Mouse (Mus musculus) lung, postnatal 0 days (tissue): ENCODE results near the gene Dnajc7. TPM values are rescaled to one million over a fixed set of nuclear protein-coding genes. Genes with fewer than 3 reads are reported as not detected.
A peak's percentile ranks its signal among the peaks of the same experiment; 100 is the strongest.

ENCODE experiments used
- ATAC-seq: fragments of 200-750 bp; cut with Nextera tagmentation; 2 replicates; pipeline ENCODE4 v1.8.0; 2017; ENCODE audit warnings: moderate library complexity
- DNase-seq: peaks from one replicate; pipeline ENCODE4 v3.0.0-alpha.2; 2016; ENCODE audit warnings: low spot score
- H3K27ac ChIP-seq: fragments of 300-500 bp; sonication (generic); 2 replicates; pipeline ENCODE4 v1.5.1; 2014; ENCODE audit warnings: antibody characterized with exemption, mild to moderate bottlenecking, low read length, mixed read lengths
- H3K27me3 ChIP-seq: fragments of 300-500 bp; sonication (generic); replicated peaks from 2 replicates; pipeline ENCODE4 v1.6.1; 2014; ENCODE audit warnings: low read length, mixed read lengths; ENCODE audit not compliant: insufficient read depth
- H3K36me3 ChIP-seq: fragments of 300-500 bp; sonication (generic); 2 replicates; pipeline ENCODE4 v1.6.1; 2014; ENCODE audit warnings: low read length, mixed read lengths; ENCODE audit not compliant: insufficient read depth
- H3K4me1 ChIP-seq: fragments of 300-500 bp; sonication (generic); 2 replicates; pipeline ENCODE4 v1.6.1; 2014; ENCODE audit warnings: antibody characterized with exemption, low read depth, low read length, mixed read lengths; ENCODE audit not compliant: insufficient read depth
- H3K4me2 ChIP-seq: fragments of 300-500 bp; sonication (generic); replicated peaks from 2 replicates; pipeline ENCODE4 v1.6.1; 2014; ENCODE audit warnings: low read depth, mild to moderate bottlenecking, low read length, moderate library complexity, mixed read lengths
- H3K4me3 ChIP-seq: fragments of 300-500 bp; sonication (generic); 2 replicates; pipeline ENCODE4 v1.5.1; 2014; ENCODE audit warnings: low read depth, low read length
- H3K9ac ChIP-seq: fragments of 300-500 bp; sonication (generic); replicated peaks from 2 replicates; pipeline ENCODE4 v1.6.1; 2014; ENCODE audit warnings: low read depth, mild to moderate bottlenecking
- H3K9me3 ChIP-seq: fragments of 300-500 bp; sonication (generic); 2 replicates; pipeline ENCODE4 v1.6.1; 2016; ENCODE audit warnings: low read length, mixed read lengths
- CTCF ChIP-seq: IDR thresholded peaks from 2 replicates; pipeline ENCODE4 v1.5.1; 2016; ENCODE audit warnings: antibody characterized with exemption, mild to moderate bottlenecking
- EP300 ChIP-seq: IDR thresholded peaks from 2 replicates; pipeline ENCODE4 v1.6.1; 2016; ENCODE audit warnings: antibody characterized with exemption, mild to moderate bottlenecking, control low read depth
- WGBS: fragments of 180-500 bp; shearing (Covaris S2); extraction: QIAGEN DNeasy Blood & Tissue Kit; methylation state at CpG from one replicate; pipeline ENCODE4 v1.1.7; 2014; 5-methylcytosine and 5-hydroxymethylcytosine counted together
- polyA plus RNA-seq: library from polyadenylated mRNA; unstranded; fragments of >200 nt; fragmentation: Nextera tagmentation; extraction: Ambion mirVana; gene quantifications from 2 replicates; pipeline ENCODE4 v1.2.1, GENCODE M21; 2015

Dnajc7 gene
- polyA plus RNA-seq, 1 experiment from 2014 or later, result 99.1 TPM

- ATAC-seq (peak; percentile 65), DNase-seq (peak; percentile 82)
- peak overlapping the region; percentile 57 for H3K27ac ChIP-seq
- 0 out of 2 replicates have a peak, but pooled peaks cover 9% of the 10 kb centered on the region for H3K36me3 ChIP-seq
- H3K9me3 ChIP-seq, result no peaks in the 10 kb centered on the region
- H3K4me1 ChIP-seq, result peaks cover 7% of the 10 kb centered on the region
- no peak overlapping the region for H3K9ac ChIP-seq
- TF ChIP-seq CTCF, result peak; percentile 91
- no peak for TF ChIP-seq EP300
- H3K4me3 ChIP-seq, result no peak overlapping the region
- no peaks in the 10 kb centered on the region for H3K27me3 ChIP-seq
- H3K4me2 ChIP-seq, result no peak overlapping the region
- WGBS, result 9% methylated on average over 9 of the region's 9 CpGs
Observed at GRCm38 (mm10) chr11:100626701-100627195, 6.8 kb upstream of the Dnajc7 start.

- H3K27ac ChIP-seq, result peak overlapping the region; percentile 57; the same call in 1 of the 2 replicates
- peak; percentile 3 for ATAC-seq
Observed at GRCm38 (mm10) chr11:100625754-100626700, 6.1 kb upstream of the Dnajc7 start.

GRCm38 (mm10) chr11:100623867-100624266 lies 3.9 kb upstream of the Dnajc7 start:
- Histone ChIP-seq H3K36me3 (0 out of 2 replicates have a peak, but pooled peaks cover 9% of the 10 kb centered on the region), H3K27me3 (no peaks in the 10 kb centered on the region), H3K27ac (0 out of 2 replicates have a peak overlapping the region, but pooled peaks have one; percentile 26), H3K9ac (0 out of 2 replicates have a peak overlapping the region, but pooled peaks have one; percentile 12), H3K9me3 (no peaks in the 10 kb centered on the region), H3K4me2 (peak overlapping the region; percentile 37), H3K4me3 (no peak overlapping the region; the same call in 1 of the 2 replicates), H3K4me1 (peaks cover 12% of the 10 kb centered on the region)
- no peak for TF ChIP-seq EP300
- TF ChIP-seq CTCF, result no peak
- ATAC-seq (no peak), DNase-seq (peak; percentile 70)
- 26% methylated on average over 5 of the region's 5 CpGs for WGBS

More at GRCm38 (mm10) chr11:100625754-100626700, 6.1 kb upstream of the Dnajc7 start:
- Histone ChIP-seq H3K36me3 (0 out of 2 replicates have a peak, but pooled peaks cover 9% of the 10 kb centered on the region), H3K9me3 (no peaks in the 10 kb centered on the region), H3K4me2 (no peak overlapping the region), H3K4me3 (no peak overlapping the region), H3K9ac (no peak overlapping the region), H3K27me3 (no peaks in the 10 kb centered on the region), H3K4me1 (peaks cover 7% of the 10 kb centered on the region)
- WGBS, result 86% methylated on average over 23 of the region's 23 CpGs
- DNase-seq, result peak; percentile 23
- TF ChIP-seq EP300, result peak; percentile 34; the same call in 1 of the 2 replicates
- no peak for TF ChIP-seq CTCF

GRCm38 (mm10) chr11:100622714-100623113 lies 2.7 kb upstream of the Dnajc7 start:
- H3K9me3 ChIP-seq, result no peaks in the 10 kb centered on the region
- ATAC-seq (peak; percentile 84), DNase-seq (peak; percentile 98)
- H3K4me3 ChIP-seq, result peak overlapping the region; percentile 72
- H3K9ac ChIP-seq, result peak overlapping the region; percentile 81
- peaks cover 8% of the 10 kb centered on the region for H3K4me1 ChIP-seq
- peak overlapping the region; percentile 64 for H3K4me2 ChIP-seq
- H3K27me3 ChIP-seq, result no peaks in the 10 kb centered on the region
- peak overlapping the region; percentile 80 for H3K27ac ChIP-seq
- WGBS, result under 1% methylated on average over 23 of the region's 24 CpGs
- TF ChIP-seq EP300, result peak; percentile 51; the same call in 1 of the 2 replicates
- TF ChIP-seq CTCF, result peak; percentile 96
- H3K36me3 ChIP-seq, result 0 out of 2 replicates have a peak, but pooled peaks cover 9% of the 10 kb centered on the region

- 2% methylated on average over 40 of the region's 40 CpGs for WGBS
- peak overlapping the region; percentile 98 for H3K4me3 ChIP-seq
- no peaks in the 10 kb centered on the region for H3K9me3 ChIP-seq
- H3K9ac ChIP-seq, result peak overlapping the region; percentile 82
- peak overlapping the region; percentile 83 for H3K4me2 ChIP-seq
- DNase-seq (peak; percentile 97), ATAC-seq (peak; percentile 92)
- peaks cover 8% of the 10 kb centered on the region; the same call in 1 of the 2 replicates for H3K4me1 ChIP-seq
- H3K27me3 ChIP-seq, result no peaks in the 10 kb centered on the region
- TF ChIP-seq EP300 (no peak), CTCF (peak; percentile 50)
- peak overlapping the region; percentile 97 for H3K27ac ChIP-seq
- H3K36me3 ChIP-seq, result no peaks in the 10 kb centered on the region
Observed at GRCm38 (mm10) chr11:100619485-100619975, 438 bp downstream of the Dnajc7 start.
